Mouse (Mus musculus) heart, adult 8-10 months (tissue): Measurements from ENCODE around the gene Gm17509. TPM values are rescaled to one million over a fixed set of nuclear protein-coding genes. Genes with fewer than 3 reads are reported as not detected.

Experiments used
- DNase-seq: peaks from one replicate; pipeline ENCODE4 v3.0.0; 2022; ENCODE audit warnings: low spot score
- total RNA-seq, 4 experiments: library from RNA; stranded (reverse); gene quantifications; 2 replicates each; pipeline ENCODE4 v1.2.4; 2022

Gene Gm17509
- total RNA-seq: not detected

DNA sequence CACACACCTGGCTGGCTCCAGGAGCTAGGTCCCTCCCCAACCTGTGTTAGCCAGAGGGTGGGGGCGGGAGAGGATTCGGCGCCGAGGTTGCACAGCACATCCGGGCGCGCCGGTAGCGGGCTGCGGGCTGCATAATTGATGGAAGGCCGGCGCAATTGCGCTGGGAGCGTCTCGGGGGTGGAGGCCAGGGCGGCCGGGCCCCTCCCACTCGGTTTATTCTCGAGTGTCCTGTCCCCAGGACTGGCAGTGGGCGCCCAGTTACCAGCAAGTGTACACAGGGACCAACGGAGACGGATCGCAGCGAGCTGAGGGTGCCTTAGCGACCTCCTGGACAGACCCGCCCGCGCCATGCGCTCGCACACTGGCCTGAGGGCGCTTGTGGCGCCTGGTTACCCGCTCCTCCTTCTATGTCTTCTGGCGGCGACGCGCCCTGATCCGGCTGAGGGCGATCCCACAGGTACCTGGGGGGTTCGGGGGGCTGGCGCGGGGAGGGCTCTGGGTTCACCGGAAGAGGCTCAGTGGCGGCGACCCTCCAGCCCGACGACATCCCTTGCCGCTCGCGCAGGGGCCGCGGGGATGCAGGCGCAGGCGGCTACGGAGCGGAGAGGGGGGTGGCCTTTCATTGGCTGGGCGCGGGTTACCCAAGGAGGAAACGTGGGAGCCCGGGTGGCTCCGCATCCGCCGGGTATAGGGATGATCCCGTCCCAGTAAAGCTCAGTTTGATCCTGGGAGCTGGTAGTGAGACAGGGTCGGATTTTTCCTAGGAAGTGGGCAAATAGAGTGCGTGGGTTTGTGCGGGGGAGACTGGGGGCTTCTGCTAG is at the start of gene Gm17509:
Gene Gm17509, minus strand, starts transcription at position 575 of the 821 bp plus-strand sequence.
- DNase-seq: peak; percentile 6

DNA sequence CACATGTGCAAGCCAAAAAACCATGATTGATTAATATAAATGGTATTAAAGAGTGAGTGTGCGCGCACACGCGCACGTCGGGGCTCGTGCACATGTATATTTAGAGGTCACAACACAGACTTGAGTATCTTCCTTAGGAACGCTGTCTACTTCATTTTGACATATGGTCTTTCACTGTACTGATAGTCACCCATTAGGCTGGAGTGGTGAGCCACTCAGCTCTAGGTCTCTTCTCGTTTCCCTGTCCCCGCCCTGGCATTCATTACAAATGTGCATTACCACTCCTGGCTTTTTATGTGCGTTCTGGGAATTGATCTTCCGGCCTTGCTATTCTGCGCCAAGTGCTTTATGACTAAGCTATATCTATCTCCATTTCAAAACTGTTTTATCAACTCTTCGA is 47.1 kb upstream of the Gm17509 start:
- no peak for DNase-seq

DNA sequence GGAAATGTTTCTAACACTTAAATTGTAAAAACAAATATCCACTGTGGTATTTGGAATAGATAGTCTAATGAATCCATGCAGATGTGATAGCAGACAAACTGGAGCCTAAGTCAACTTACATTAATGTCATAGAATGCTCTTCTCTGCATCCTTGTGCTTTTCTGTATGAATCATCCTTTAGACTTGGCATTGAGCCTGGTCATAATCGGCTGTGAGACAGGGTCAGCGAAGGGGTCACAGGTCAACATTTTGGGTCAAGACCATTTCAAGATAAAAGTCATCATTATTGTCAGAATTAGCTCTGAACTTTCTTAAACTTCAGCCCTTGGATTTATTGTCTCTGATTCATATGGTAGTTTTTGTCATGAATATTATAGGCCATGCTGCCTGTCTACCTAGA is 45.3 kb upstream of the Gm17509 start:
- DNase-seq: no peak

DNA sequence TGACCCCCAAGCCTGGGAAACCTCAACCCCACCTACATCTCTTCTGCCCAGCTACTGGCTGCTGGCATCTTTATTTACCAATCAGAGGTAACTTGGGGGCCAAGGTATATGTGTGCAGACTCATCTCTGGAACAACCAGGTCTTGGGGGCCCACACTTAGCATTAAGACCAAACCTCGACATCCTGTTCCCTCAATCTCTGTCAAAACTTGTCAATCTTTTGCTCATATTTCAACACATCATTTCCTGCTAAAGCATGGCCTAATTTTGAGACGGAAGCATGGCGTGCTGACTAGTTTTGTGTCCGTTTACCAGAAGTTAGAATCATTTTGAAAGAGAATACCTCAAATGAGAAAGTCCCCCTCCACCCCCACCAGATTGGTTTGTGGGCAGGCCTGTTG is 39.8 kb upstream of the Gm17509 start:
- no peak for DNase-seq

DNA sequence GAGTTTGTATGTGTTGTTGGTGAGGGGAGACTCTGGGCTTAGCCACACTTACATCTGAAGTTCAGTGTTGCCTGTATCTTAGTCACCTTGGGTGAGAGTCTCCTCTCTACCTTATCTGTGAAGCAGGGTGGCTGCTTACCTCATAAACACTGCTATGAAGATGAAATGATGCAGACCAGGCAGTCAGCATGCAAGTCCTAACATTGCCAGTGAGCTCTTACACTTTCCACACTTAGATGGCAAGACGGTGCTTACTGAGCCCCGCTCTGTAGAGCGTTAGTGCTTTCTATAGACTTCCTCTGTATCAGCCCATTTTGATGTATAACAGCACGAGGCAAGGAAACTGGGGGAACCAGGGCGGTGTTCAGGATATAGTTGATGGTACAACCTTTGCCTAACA is 21.7 kb upstream of the Gm17509 start:
- no peak for DNase-seq

DNA sequence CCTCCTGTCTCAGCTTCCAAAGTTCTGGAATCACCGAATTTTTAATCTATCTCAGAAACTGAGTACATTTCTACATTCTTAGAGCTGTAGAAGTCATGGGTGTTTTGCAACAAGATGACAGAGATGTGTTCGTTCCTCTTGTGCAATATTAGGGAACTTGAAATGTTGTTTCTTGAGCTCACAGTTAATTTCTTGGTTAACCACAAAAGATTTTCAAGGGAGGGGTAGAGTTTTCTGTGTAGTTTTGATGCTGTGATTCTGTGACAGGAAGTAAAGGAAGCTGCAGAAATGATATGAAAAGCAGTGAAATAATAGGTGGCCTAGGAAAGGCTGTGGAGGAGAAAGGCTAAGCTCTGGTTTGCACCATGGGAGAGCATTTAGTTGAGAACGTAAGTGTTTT is 21.2 kb upstream of the Gm17509 start:
- DNase-seq: no peak

DNA sequence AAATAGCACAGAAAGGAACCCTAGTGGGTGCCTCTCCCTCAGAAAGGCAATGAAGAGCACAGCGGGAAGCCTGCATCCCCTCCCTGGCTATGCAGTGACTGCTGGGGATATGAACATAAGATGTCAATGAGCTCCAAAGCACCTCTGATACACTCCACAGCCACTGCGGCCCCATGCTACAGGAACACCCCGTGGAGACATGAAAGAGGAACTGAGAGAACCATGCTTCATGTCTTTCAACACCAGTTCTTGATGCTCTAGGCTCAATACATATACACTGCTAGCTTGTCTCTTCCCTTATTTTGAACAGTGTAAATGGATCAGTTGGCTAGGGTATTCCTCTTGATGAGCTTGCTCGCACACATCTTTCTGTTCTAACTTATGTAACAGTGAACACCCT is 16.2 kb upstream of the Gm17509 start:
- DNase-seq: no peak

DNA sequence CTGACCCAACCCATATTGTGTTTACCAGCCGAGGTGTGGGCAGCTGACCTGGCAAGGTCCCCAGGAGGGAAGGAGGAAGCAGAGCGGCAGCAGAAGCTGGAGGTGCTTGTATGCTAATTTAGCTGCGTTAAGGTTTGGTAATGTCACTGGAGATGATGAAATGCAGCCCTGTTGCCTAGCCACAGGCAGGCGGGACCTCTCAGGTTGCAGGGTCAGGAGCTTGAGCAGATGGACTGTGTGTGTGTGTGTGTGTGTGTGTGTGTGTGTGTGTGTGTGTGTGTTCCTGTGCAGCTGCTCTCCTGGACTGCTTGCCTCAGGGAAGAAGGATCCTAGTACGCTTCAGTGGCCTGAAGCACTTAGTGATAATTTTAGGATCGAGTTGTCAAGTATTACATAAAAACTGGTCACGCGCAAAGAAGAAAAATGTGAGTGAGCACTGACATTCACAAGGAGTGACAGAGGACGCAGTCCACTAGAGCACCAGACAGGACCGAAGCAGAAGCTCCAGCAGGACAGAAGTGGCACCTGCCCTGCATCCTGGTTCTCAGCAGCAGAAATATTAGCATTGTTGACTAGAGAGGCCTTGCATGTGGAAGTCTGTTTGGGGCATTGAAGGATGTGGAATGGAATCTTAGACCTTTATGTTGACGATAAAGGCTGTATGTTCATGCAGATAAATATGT is 14.8 kb upstream of the Gm17509 start:
- DNase-seq: no peak

DNA sequence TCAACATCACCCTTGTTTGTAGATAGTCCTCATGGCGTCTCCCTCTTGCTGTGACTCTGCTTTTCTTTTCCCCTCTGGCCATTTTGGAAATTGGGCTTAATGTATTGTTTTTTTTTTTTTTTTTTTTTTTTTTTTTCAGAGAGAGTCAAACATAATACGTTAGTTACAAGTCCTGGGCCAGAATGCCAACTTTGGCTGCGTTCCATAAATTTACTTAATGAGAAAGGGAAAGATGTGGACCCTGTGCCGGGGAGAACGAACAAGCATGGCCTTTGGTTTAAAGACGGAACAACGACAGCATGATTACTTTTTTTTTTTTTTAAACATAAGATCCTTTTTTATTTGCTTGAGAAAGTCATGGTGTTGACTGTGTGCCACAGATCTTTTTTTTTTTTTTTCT is 13.6 kb upstream of the Gm17509 start:
- no peak for DNase-seq

DNA sequence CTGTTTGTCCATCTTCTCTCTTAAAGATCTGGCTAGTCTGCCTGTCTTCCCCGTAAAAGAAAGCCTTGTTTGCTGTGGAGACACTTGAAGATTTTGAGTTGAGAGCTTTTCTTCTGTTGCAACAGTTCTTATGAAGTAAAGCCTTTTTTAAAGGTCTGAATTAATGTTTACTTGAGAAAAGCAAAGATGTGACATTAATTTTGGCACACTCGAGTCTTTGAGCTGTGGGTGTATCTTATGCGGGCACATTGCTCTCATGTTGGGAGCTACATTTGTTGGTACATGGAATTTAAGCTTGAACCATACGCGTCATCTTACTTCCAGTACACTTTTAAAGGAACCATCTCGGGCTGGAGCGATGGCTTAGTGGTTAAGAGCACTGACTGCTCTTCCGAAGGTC is 12.9 kb upstream of the Gm17509 start:
- no peak for DNase-seq

DNA sequence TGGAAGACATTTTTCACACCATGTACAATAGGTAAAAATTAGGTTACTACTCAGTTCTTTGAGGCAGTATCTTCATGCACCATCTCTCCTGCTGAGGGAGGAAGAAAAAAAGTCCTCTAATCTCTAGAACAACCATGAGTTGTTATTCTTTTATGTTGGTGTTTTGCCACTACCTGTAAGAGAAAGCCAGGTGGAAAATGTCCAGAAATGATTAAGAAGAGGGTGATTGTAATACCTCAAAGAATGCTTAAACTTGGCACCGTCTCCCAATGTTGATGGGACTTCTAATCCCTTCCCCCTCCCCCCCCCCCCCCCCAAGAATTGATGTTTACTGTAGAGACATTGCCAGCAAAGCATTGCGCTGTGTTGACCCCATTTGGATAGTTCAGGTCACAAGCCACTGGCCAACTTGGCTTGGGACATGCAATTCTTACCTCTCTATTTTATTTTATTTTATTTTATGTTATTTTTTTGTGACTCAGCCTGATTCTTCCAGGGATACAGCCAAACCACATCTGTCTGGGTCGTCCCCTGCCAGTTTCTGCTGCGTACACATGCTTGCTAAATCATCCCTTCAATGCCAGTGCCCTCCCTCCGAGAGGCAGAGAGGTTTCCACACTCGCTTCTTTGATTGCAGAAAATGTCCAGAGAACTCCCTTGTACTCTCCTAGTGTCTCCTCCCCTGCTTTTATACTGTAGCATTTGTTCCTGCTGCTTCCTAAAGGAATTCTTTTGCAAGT is 9.7 kb upstream of the Gm17509 start:
- no peak for DNase-seq

DNA sequence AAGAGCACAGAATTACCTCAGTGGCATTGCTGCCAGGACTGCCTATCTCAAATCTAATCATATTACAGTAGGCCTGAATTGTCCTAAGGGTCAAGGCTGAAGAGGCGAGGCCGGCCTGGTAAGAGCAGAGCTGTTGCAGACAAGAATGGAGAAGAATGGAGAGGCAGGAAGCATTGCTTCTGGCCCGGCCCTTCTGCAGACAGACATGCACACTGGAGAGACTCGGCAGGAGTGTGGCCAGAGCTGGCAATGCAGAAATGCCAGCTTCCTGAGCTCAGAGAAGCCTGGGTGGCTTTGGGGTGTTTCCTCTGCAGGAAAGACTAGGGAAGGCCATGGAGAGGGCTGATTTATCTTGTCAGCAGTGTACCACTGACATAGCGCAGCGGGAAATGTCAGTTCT is 4.7 kb upstream of the Gm17509 start:
- no peak for DNase-seq

DNA sequence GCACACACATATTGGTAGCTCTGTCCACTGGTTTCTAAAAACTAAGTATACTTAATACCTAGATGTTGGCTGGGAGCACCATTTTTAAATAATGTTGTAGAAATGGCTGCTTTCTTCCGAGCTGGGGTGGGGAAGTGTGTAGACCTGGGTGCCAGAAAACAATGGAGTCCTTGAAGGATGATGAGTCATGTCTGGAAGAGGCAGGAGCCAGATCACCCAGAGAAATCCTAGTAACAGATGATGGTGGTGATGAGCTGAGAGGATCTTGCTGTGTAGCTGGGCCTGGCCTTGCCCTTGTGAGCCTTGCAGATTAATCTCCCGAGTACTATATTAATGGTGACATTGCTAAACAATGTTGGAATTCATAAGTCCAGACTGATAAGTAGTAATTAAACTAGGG is 4.0 kb upstream of the Gm17509 start:
- DNase-seq: no peak

DNA sequence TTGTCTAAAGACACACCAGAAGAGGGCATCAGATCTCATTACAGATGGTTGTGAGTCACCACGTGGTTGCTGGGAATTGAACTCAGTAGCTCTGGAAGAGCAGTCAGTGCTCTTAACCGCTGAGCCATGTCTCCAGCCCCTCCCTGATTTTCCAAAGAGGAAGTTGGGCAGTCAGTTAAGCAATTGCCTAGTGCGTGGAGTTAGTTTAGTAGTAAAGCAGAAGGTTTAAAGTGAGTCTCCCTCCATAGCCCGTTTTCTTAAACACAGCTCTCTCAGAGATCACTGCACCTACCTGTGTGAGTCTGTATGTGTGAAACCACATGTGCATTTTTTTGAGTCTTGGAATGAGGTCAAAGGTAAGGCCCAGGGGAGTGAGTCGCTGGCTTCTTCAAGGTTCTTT is 2.2 kb upstream of the Gm17509 start:
- no peak for DNase-seq

DNA sequence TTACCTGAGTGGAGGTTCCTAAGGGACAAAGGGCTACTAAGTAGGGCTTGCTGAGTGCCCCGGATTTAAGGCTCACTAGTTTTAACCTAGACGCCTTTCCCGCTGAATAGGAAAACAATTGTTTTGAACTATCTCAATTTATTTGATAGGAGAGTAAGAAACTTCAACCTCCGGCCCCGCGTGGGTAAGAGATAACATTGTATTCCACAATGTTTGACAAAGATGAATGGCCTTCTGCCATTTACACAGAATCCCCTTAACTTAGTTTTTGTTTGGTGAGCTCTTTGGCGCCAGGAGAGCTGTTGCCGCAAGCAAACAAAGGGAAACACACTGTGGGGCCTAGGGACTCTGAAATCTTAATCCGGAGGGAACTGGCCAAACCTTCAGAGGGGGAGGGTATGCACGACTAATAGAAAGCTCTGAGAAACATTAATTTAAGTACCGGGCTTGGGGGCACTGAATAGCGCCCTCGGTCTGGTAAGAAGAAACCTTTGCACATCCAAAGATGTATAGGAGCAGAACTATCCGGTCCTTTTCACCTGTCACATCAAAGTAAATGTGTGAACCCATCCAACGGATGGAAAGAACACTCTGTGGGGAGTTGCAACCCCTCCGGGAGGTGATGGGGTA is 889 bp downstream of the Gm17509 start:
- no peak for DNase-seq

DNA sequence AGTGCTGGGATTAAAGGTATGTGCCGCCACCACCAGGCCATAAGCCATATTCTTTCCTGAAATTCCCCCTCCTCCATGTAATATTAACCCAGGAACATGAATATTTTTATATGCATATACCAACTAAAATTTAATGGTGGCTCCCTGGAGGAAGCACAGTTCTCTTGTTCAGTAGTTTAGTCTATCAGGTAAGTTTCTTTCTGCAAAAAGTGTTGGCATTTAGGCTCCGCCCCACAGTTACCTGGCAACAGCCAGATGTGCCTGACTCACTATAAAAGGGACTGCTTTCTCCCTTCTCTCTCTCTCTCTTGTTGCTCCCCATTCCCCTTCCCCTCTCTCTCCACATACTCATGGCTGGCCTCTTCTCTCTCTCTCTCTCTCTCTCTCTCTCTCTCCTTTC is 2.8 kb downstream of the Gm17509 start:
- no peak for DNase-seq

DNA sequence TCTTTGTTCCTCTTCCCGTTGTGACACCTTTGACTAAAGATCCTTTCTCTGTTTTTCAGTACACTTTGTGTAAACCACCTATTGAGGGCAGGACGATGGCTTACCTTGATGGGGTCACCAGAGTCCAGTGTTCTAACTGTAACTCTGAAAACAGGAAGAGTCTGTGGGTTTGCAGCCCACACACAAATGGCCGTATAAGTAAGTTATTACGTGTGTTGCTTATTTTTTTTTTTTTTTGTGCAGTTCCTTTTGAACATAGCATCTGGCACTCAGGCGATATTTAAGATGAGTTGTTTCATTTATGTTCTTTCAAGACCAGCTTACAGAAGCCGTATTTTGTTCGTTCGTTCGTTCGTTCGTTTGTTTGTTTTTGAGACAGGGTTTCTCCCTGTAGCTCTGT is 3.3 kb downstream of the Gm17509 start:
- DNase-seq: no peak

DNA sequence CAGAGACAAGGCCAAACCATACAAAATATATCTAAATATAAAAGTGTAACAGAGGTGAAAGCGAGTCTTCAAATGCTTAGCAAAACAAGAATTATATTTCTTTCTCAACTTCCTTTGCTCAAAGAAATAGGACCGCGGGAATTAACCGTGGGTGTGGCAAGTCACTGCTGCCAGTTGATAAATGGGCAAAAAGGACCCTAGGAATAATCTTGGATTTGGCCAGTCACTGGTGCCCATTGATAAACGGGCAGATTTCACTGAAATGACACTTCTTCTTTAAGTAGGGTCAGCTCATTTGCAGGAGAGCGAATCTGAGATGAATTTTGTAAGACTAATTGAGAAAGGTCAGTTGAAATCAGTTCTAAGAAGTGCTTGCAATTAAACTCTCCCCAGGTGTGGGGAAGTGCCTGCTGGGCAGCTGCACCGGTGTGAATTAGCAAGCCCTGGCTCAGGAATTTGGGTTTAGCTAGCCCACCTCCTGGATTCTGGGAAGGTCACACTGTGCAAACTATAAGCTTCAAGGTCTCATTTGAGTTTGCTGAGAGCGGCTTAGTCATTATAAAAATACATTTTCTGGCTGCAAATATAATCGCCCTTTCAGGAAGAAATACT is 4.0 kb downstream of the Gm17509 start:
- DNase-seq: no peak

DNA sequence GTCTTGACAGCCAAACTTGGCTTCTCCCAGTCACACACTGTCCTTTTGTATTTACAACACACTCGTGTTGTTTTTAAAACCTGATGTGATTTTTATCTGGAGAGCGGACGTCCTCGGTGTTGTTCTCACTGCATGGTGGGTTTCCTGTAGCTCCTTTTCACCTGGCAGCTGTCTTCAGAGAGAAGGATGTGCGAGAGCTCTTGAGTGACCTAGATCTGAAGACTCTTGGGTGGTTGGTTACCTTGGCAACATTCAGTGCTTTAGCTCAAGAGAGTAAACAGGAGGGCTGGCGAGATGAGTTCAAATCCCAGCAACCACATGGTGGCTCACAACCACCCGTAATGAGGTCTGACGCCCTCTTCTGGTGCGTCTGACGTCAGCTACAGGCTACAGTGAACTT is 4.7 kb downstream of the Gm17509 start:
- no peak for DNase-seq

DNA sequence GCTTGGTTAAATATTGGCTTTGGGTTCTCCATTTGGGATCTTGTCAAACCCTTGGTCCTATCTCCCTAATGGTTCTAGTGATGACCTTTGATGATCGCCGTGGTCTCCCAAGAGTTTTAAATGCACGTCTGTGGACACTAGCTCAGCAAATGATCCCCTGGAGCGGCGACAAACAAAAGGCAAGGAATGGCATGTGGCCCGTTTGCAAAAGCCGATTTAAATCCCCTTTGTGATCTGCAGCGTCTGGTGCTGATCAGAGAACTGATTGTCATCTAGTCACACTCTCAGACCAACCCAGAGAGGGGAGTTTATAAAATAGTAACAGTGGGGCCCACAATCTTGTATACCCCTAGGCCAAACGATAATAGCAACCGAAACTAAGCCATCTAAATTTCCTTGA is 5.4 kb downstream of the Gm17509 start:
- no peak for DNase-seq

DNA sequence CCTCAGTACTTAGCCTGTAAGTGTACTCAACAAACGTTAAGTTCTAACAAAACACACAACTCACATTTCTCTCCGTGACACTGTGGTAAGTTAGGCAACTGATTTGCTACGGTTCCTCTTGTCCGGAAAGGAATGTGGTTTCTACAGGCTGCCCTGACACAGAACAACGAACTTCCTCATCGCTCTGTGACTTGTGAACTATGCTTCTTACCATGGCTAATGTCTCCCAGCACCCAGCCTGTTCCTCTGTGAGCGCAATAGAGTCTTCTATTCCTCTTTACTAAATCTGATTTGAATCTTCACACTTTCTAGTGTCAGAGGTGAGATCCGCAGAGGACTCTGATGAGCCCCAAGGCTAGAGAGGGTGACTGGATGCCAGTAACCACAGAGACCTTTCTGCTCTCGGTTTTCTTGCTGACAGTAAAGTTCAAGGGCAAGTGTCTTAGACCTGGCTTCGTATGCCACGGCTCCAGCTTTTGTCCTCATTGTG is 9.4 kb downstream of the Gm17509 start:
- peak; percentile 12 for DNase-seq

DNA sequence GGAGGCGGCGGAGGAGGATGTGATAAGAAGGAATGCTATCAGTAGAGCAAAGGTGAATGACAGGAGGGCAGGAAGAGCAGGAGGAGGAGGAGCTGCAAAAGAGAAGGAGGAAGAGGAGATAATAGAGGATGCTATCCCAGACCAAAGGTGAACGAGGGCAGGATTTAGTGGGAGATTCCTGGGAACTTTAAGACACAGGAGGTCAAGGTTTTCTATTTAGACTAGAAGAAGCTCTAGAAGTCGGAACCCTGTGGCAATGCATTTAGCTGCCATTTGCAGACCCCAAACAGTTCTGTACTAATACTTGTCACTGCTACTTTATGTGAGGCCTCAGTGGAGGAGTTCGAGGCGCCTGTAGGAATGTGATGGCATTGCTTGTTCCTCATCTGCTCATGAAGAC is 12.6 kb downstream of the Gm17509 start, which contains the start of gene Emb:
Gene Emb, plus strand, starts transcription at position 301 of the 400 bp plus-strand sequence.
- no peak for DNase-seq
